Mouse (Mus musculus) mouse trophoblast stem cell (cell line): ENCODE measurements around the gene Fam129a.

Experiments
- in situ Hi-C, 2 experiments: fragments of 300-500 bp; cut with MseI, MboI; formaldehyde crosslinking; loops; 2 replicates in 1 of 2; 3 replicates in 1 of 2; pipeline ENCODE4 v1.15.1; 2025

Fam129a gene

DNA sequence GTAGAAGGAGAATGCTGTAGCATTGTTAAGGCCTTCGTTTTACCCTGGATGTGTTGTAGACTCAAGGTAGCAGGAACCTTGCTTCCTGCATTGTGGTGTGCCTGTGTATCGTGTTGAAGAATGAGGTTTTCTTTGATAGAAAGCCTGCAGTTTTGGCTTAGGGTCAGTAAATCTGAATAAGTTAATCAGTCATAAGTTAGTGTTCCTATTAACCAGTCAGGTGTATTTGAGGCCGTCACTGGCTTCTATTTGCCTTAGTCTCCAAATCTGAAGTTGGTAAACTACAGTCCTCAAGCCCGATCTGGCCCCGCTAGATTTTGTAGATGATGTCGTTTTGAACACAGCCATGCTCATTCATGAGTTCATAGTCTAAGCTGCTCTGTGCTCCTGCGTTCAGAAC lies 125.8 kb downstream of the Fam129a start:
- in situ Hi-C loops: no loop called here

DNA sequence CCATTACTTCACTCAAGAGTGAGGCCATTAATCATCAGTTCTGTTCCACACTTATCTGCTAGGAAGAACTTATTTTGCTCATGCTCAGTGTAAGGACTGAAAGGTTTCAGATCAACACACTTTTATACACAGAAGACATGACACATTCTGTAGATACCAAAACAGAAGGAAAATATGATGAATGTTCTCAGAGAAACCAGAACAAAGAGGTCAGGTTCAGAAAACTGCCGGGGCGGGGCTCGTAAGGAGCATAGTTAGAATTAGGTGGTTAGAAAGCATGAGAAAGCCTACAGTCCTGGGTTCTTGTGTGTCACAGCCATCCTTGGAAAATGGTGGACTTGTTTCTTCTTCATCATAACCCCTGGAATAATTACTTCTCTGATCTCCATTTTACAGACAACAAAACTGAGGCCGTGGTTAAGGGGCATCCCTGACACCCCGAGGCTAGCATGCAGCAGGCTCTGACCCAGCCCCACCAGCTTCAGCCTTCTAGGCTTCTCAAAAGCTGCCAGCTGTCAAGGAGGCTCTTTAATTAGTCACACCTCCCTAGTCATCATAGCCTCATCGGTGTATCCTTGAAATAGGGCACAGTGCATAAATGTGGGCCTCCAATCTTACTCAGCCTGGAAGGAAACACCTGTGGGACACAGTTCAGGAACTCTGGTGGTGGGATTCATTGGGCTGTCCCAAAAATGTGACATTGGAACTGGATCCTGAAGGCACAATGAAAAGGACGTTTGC lies 127.1 kb downstream of the Fam129a start:
- in situ Hi-C loops: no loop called here

DNA sequence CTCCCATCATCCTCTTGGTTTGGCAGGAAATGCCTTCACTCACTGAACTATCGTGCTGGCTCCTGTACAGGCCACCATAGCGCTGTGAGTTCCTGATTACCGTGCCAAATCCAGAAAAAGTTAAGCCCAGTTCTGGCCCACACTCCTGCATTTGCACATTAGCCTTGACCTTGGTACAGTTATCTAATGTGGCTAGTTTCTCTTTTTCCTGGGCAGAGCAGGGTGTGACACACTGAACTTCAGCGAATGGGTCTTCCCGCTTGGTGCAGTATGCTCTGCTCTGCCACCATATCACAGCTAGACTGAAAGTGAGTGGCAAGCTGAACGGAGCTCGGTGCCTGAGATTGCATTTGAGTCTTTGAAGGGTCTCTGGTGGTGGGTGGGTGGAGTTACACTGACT lies 128.4 kb downstream of the Fam129a start:
- in situ Hi-C loops: no loop called here

DNA sequence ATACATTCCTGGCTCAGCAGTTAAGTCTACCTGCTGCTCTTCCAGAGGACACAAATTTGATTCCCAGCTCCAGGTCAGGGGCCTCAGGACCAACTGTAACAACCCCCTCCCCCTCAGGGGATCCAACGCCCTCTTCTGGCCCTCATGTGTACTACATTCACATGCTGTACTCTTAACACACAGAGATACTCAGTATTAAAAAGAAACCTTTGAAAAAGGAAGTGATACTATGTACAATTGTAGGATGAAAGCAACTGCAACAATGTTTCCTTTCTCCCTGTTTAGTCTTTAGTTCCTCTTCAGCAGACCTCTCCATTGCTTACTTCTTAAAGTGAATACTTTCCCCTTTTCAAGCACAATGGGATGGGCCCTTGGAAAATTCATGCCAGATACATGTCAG lies 131.8 kb downstream of the Fam129a start:
- in situ Hi-C loops: loop anchor here (10.0 kb wide), 1 partner anchor 208 kb away; no protein-coding TSS in a partner anchor

DNA sequence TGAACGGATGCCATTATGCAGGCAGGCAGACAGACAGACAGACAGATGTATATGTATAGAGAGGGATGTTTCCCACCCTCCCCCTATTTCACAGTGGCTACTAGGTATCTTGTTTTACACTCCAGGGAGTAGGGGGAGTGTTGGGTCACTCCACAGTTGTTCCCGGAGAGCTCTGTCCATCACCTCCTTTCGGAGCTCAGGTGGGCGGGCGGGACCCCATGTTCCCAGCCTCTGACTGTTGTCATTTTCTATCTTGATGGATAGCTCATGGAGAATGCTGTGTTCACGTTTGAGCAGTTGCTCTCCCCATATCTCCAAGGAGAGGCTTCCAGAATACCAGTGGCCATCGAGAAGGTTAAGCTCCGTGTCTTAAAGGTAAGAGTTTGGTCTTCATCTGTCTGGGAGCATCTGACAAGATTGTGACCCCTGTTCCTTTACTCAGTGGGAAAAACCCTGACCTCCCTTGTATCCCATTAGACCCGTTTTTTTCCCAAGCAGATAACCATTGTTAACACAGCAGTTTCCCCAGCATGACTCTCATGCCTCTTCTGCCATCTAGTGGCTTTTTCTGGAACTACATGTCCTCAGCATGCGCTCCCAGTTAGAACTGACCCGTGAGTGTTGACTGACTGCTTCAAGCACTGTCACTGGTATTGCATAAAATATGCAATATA lies 134.9 kb downstream of the Fam129a start:
- in situ Hi-C loops: loop anchor here (5.0 to 10.0 kb wide), 2 partner anchors 144 to 211 kb away; no protein-coding TSS in a partner anchor

DNA sequence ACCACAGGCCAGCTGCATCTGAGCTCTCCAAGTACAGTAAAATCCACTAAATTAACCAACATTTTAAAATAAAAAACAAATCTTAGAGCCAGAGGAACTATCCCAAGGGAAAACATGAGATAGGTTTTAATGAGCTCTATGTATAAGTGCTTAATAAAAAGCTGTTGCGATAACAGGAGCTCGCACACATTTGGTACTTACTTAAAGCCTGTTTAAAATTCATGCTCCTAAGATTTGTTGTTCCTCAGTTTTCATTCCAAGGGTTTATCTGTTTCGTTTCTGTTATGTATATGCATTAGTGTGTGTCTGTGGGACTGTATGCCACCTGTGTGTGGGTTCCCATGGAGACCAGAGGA lies 135.4 kb downstream of the Fam129a start:
- in situ Hi-C loops: loop anchor here (5.0 to 10.0 kb wide), 2 partner anchors 144 to 212 kb away; no protein-coding TSS in a partner anchor

DNA sequence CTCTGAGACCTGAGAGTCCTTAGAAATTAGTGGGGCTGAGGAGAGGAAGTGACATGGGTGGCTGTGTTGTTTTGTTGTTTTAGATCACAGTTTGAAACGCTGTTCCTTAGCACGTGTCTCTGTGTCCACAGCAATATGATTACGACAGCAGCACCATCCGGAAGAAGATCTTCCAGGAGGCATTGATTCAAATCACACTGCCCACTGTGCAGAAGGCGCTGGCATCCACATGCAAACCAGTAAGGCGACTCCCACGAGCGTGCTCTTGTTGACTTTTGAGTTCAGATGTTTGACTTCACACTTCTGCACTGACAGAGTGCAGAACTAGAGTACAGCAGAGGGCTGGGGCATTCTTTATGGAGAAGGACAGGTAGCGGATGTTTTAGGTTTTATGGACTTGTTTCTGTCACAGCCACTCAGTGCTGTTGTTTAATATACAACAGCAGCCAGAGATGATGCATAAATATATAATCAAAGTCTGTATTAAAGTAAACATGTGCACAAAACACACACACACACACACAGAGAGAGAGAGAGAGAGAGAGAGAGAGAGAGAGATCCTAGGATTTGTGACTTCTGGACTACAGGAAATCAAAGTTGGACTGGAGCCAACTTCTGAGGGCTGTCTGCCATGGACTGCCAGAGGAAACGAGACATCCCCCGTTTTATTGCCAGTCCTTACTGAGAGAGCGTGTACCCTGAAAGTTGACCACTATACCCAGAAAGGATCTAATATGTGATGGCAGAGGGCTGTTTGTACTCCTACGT lies 138.2 kb downstream of the Fam129a start:
- in situ Hi-C loops: loop anchor here (5.0 to 10.0 kb wide), 2 partner anchors 147 to 214 kb away; no protein-coding TSS in a partner anchor

DNA sequence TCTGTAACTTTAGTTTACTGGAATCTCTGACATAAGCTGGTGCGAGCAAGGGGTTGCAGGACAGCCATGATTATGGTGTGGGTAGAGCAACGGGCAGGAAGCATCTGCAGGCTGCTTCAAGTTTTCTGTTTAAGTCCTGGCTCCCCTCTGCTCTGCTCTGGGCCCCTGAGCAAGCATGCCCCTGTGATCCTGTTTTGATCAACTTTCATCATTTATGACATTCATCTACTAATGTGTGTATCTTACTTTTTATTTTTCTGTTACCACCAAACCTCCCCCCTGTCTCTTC lies 138.7 kb downstream of the Fam129a start:
- in situ Hi-C loops: loop anchor here (5.0 to 10.0 kb wide), 2 partner anchors 147 to 215 kb away; no protein-coding TSS in a partner anchor

DNA sequence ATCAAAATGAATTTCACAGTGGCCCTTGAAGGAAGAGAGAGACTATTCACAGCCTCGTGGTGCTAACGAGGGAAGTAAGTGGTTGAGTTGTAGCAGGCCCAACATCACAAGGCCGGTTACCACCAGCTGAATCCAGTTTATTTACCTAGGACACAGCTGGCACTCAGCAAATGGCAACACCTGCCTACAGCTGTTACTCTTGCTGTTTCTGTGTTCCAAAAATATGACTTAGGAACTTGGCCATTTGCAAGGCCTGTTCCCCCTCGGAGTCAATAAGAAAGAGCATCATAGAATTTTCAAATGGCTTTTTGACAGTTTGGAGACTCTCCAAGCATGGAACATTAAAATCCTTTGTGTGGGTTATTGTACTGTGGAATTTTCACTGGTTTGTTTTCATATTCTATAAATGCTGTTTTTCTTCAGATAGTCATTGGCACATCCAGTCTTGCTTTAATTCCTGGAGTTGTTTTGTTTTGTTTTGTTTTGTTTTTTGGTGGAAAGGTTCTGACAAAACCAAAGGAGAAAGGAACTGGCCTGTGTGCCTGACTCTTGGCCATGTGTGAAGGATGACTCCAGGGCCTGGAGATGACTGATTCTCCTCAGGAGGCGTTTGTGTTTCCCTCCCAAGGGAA lies 139.6 kb downstream of the Fam129a start:
- in situ Hi-C loops: no loop called here

DNA sequence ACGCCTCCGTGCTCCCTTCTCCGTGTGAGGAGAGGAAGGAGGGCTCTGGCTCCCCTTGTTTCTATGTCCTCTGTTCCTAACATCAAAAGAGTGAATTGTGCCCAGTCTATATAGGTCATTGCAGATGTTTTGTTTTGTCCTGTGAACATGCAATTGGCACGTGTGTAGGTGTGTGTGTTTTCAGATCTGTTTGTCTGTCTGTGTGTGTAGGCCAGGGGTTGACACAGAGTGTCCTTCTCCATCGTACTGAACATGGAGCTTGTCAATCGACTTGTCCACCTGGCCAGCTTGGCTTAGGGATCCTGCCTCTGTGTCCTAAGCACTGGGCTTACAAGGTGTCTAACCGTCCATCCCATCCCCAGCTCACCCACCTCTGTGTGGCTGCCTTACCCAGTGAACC lies 140.1 kb downstream of the Fam129a start:
- in situ Hi-C loops: no loop called here

DNA sequence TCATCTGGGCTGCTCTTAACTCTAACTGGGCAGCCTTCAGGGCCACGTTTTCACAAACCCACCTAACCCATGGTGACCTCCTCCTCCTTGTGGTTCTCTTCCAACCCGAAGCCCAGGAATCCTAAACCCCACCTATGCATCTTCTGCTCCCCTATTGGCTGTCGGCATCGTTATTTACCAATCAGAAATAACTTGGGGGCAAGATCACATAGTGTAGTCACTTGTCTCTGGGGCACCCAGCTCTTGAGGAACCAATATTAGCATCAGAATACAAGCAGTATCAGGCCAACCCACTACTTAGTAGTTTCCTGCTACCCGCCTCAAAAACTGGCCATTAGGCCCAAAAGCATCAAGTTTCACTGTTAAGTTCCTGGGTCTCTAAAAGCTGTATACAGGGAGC lies 141.7 kb downstream of the Fam129a start:
- in situ Hi-C loops: no loop called here

DNA sequence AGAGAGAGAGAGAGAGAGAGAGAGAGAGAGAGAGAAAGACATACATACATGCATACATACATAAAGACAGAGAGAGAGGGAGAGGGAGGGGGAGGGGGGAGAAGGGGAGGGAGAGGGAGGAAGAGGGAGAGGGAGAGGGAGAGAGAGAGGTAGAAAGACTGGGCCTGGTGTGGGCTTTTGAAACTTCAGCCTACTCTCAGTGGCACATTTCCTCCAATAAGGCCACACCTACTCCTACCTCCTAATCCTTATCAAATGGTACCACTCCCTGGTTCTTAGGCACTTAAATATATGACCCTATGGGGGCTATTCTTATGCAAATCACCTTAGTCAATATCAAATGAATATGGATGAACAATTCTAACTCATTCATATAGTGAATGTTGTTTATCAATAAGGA lies 142.6 kb downstream of the Fam129a start:
- in situ Hi-C loops: no loop called here

DNA sequence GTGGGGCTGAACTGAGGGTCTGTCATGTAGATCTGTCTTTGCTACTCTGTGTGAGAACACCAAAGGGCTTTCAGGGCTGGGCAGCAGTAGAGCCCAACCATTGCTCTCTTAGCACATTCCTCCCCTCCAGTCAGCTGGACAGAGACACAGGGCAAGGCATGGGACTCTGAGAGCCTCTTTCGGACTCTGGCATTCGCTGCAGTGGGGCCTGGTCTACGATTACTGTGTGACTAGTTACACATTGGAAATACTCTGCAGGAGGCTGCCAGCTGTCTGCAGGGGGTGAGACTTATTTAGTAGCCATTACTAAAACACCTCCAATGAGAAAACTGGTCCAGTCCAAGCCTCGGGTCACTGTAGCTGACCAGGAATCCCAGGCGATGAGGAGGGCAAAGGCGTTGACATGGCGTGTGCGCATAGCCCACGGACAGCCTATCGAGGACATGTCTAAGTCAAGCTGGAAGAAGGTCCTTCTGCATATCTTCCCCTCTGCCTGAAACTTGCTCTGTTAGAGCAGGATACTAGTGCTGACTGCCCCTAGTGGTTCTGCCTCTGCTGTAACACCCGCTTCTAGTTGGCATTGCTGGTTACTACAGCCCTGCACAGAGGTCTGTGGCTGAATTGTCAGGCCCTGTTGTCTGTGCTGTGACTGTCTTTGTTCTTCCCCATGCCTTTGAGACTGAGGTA lies 145.2 kb downstream of the Fam129a start:
- in situ Hi-C loops: no loop called here

DNA sequence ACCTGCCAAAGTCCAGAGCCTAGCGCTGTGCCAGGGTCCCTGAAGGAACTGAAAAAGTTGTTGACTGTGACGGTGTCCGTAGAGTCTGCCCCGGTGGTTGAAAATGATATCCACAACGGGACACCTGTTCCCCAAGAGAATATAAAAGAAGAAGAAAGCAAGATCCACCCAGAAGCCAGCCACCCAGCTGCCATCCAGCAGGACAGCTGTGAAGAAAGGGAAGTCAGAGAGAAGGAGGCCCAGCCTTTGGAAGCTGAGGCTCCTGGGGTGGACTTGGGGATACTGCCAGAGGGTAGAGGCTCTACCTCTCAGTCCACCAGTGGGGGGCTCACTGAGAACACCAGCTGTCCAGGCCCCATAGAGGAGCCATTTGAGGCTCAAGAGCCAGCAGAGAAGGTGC lies 146.6 kb downstream of the Fam129a start:
- in situ Hi-C loops: no loop called here

DNA sequence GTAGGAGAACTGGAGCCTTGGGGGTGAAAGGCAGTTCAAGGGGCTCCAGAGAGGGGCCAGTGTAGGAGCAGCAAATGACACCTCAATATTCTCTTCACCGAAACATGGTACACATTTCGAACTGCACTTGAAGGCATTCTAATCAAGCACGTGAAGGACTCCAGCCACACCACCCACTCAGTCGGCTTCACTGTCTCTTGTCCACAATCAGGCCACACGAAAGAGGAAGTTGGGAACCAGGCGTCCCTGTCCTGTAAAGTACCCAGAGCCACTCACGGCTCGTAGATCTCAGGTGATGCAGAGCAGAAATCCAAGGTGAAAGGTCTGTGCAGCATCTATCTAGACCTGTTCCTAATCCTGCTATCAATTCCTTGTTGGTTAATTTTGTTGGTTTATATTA lies 147.6 kb downstream of the Fam129a start:
- in situ Hi-C loops: no loop called here

DNA sequence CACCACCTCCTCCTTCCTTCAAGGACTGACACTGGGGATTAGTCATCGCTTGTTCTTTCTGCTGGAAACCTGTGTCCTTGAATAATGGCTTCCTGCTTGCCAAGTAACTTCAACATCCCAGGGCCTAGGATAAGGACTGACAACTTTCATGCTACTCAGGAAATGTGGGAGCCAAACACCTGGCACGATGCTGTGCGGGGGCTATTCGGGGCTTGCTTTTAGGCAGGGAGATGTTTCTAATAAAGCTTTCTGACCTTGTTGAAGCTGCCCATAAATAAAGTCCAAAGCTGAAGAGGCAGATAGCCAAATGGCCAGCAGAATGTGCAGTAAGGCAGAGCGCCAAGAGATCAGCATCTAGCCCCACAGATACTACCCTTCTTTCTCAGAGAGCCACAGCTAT lies 148.9 kb downstream of the Fam129a start:
- in situ Hi-C loops: no loop called here

DNA sequence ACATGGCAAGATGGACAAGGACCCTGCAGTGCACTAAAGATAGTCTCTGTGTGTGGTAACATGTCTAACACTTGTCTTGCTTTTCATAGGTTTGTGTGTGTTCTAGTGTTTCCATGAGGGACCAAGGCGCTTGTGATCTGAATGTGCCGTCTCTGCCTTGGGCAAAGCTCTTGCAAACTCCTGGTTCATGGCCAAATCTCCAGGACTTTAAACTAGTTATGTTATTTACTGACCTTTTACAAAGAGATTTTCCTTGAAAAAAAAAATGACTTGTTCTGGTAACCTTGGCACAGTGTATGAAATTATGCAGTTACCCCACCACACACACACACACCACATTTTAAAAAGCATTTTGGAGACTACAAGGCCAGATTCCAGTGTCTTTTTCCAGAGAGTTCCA lies 149.6 kb downstream of the Fam129a start:
- in situ Hi-C loops: no loop called here

DNA sequence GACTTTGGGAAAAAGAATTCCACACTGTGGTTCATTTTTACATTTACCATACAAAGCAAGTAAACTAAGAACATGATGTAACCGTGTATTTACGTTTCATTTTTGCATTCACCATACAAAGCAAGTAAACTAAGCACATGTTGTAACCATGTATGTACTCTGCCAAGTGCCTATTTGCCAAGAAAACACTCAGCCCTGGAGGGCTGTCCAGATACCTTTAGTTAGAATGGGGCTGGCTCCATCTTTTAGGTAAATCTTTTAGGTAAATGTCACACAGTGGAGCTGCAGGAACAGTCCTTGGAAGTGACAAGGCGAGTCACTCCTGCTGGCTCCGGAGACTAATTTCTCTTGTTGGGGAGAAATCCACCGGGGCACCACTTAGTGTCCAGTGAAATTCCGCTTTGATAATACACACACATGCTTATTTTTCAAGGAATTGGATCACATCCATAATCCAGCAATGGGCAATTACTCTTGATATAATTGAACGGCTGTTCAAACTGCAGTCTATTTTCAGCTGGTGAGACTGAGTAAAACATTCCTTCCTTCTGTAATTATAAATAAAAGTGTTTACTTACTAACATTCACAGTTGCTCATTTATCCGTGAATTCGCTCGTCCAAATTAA lies 150.5 kb downstream of the Fam129a start:
- in situ Hi-C loops: no loop called here

DNA sequence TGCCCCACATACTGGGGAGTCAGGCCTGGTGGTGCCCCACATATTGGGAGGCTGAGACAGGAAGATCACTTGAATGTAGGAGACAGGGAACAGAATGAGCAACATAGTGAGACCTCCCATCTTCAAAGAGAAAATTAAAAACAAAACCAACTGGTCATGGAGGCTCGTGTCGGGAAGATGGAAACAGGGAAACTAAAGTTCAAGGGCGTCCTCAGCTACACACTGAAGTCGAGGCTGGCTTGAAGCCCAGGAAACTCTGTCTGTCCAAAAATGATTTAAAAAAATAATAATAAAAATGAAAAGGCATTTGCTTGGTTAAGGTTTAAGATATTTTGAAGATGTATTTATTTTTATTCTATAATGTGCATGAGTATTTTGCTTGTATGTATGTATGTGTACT lies 152.8 kb downstream of the Fam129a start:
- in situ Hi-C loops: no loop called here

DNA sequence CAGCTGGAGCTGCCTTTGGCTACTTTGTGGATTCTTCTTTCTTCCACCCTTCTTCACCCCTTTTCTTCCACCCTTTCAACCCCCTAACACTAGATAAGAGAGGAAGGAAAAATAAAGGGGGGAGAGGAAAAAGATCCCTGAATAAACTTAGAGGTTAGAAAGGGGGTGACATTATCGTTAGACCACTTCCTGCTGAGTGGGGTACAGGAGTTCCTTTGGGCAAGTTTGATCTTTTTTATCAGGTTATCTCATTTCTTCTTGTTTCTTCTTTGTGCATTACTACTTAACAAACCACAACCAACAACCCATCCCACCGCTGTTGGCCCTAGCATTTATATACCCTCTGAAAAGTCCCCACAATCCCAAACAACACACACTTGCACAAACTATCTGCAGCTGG lies 154.6 kb downstream of the Fam129a start:
- in situ Hi-C loops: no loop called here

DNA sequence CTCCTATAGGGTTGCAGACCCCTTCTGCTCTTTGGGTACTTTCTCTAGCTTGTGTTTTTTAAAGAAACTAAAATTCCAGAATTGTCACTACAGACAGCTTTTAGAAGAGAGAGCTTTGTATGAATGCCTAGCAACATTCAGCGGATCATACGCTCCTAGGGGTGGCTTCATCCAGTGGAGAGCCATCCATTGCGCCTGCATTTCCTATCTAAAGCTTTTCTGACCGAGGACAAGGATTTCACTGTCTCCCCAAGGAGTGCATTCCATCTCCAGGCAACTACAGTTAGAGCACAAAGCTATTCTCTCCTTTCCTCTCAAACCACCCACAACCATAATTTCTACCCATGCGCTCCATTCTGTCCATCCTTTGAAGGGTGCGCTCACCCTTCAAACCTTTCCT lies 155.4 kb downstream of the Fam129a start:
- in situ Hi-C loops: no loop called here
